Mouse (Mus musculus): ENCODE data around the gene Proca1. TPM values are rescaled to one million over a fixed set of nuclear protein-coding genes. Genes with fewer than 3 reads are reported as not detected.

The Proca1 gene
- polyA plus RNA-seq (2015; fragmentation: Nextera tagmentation; extraction: Ambion mirVana) = 2.5 and 3.3 TPM in 2 replicates

DNA sequence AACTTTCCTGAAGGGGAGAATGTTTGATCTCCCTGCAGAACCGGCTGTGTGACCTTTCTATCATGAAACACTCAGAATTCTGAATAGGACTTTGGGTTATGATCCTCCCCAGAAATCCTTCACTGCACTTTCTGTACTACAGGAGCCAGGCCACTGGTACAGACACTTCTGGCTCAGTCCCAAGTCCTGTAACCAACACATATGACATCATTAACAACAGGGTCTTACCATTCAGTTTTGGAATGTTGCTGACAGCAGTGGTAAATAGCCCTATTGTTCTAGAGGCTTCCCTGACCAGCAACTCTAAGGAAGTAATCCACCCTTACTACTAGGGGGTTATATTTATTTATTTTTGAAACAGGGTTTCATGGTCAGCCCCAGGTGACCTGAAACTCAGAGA is at the start of gene Proca1:
Gene Proca1, plus strand, starts transcription at position 280 of the 400 bp plus-strand sequence.
- H3K9ac ChIP-seq = no peak within 1 kb of the TSS
- H3K27me3 ChIP-seq = no peaks in the 10 kb centered on the region
- peaks cover 32% of the 10 kb centered on the region for H3K36me3 ChIP-seq
- no peaks in the 10 kb centered on the region for H3K9me3 ChIP-seq
- no peak within 1 kb of the TSS for H3K4me3 ChIP-seq
- H3K27ac ChIP-seq = no peak within 1 kb of the TSS
- peak within 1 kb of the TSS; percentile 48 for H3K4me2 ChIP-seq
- WGBS = 91% methylated on average over 1 of the region's 1 CpGs
- ATAC-seq (ENCODE audit: low FRiP score) = no peak
- H3K4me1 ChIP-seq (replicated peaks) = peaks cover 28% of the 10 kb centered on the region

DNA sequence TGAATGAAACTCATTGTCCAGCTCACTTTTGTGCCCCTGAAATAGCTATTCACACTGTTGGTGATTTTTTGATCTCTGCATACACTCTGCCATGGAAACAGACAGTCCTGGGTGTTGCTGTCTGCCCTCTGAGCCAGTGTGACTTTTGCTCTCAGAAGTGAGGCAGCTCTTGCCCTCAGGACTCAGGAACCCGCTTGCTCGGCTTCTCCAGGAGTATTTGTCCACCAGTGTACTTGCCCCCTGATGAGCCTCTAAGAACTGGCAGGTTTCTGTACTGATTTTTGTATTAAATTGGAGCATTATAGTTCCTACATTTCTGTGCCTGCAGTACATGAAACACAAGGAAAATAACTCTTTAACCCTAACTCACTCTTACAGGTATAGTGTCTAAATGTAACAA is 49.7 kb upstream of the Proca1 start:
- no peaks in the 10 kb centered on the region for H3K9me3 ChIP-seq
- H3K27ac ChIP-seq = peak overlapping the region; percentile 52; the same call in 1 of the 2 replicates
- no peak for ATAC-seq (ENCODE audit: low FRiP score)
- no peak overlapping the region for H3K4me3 ChIP-seq
- H3K36me3 ChIP-seq = peaks cover 52% of the 10 kb centered on the region
- no peaks in the 10 kb centered on the region for H3K27me3 ChIP-seq
- H3K9ac ChIP-seq = no peak overlapping the region
- H3K4me1 ChIP-seq (replicated peaks) = 0 out of 2 replicates have a peak, but pooled peaks cover 8% of the 10 kb centered on the region
- WGBS = 74% methylated on average over 2 of the region's 2 CpGs
- H3K4me2 ChIP-seq = no peak overlapping the region

DNA sequence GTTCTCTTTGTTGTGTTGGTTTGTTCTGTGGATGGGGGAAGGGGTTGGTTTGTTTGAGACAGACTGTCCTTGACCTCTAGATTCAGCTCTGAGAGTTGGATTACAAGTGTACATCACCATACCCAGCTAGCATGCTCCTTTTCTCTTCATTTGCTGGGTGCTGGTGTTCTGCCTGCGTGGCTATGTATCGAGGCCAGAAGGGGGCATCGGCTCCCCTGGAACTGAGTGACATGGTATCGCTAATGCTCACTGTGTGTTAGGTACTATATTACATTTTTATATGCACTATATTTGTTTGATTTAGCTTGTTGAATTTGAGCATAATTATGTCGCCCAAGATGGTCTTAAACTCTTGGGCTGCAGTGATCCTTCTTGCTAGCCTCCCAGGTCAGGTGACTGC is 47.0 kb upstream of the Proca1 start:
- Histone ChIP-seq H3K4me1 (replicated peaks) (0 out of 2 replicates have a peak, but pooled peaks cover 5% of the 10 kb centered on the region), H3K27ac (no peak overlapping the region), H3K4me3 (no peak overlapping the region), H3K9me3 (no peaks in the 10 kb centered on the region), H3K4me2 (no peak overlapping the region), H3K27me3 (no peaks in the 10 kb centered on the region), H3K36me3 (peaks cover 73% of the 10 kb centered on the region), H3K9ac (no peak overlapping the region)
- 89% methylated on average over 5 of the region's 5 CpGs for WGBS
- ATAC-seq (ENCODE audit: low FRiP score) = no peak

DNA sequence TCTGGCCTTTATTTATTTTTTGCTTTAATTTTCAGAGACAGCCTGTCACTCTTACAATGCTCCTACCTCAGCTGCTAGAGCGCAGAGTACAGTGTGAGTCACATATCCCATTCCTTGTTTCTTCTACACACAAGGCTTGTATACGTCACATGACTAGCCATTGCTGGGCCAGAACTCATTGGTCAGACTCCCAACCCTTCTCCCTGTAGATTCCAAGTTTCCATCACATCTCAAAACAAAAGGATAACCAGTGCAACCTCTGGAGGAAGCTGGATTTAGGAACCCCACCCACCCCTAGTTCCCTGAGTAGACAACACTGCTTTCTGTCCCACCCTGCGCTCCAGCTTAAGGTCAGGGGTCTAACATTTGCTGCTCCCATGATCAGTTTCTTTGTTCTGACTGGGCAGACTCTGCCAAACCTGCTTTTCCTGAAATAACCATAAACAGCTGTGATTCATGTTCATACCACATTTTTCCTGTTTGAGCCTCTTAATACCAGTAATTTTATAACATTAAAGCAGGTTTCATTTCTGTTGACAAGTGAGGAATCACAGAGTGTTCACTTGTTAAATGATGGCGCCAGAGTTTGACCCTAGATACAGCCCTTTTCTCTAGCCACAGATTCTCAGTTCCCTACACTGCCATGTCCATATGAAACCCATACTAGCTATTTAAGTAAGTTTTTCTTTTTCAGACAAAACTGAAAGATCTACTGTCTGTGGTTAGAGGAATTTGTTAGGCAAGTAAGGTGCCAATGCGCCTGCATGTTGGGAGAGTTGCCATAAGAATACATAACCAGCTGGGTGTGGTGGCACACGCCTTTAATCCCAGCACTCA is 46.3 kb upstream of the Proca1 start:
- Histone ChIP-seq H3K4me2 (no peak overlapping the region), H3K4me1 (replicated peaks) (peaks cover 7% of the 10 kb centered on the region), H3K36me3 (peaks cover 76% of the 10 kb centered on the region), H3K9ac (no peak overlapping the region), H3K27me3 (no peaks in the 10 kb centered on the region), H3K27ac (no peak overlapping the region), H3K4me3 (no peak overlapping the region), H3K9me3 (no peaks in the 10 kb centered on the region)
- WGBS = 95% methylated on average over 6 of the region's 6 CpGs
- ATAC-seq (ENCODE audit: low FRiP score) = no peak

DNA sequence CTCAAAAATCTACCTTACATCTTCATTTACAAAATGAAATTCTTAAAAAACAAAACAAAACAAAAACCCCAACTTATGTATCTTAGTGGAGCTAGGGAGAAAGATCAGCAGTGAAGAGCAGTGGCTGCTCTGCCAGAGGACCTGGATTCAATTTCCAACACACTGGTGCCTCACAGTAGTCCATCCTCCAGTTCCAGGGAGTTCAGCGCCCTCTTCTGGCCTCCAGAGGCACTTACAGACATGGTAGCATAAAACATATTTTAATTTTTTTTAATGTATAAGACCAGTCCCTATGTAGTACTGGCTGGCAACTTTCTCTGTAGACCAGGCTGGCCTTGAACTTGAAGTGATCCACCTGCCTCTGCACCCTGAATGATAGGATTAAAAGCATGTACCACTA is 42.0 kb upstream of the Proca1 start:
- Histone ChIP-seq H3K27ac (no peak overlapping the region), H3K9ac (no peak overlapping the region), H3K27me3 (no peaks in the 10 kb centered on the region), H3K36me3 (peaks cover 68% of the 10 kb centered on the region), H3K4me3 (no peak overlapping the region), H3K4me2 (no peak overlapping the region), H3K9me3 (no peaks in the 10 kb centered on the region), H3K4me1 (replicated peaks) (peaks cover 32% of the 10 kb centered on the region)
- no peak for ATAC-seq (ENCODE audit: low FRiP score)
- WGBS = 36% methylated on average over 1 of the region's 1 CpGs

DNA sequence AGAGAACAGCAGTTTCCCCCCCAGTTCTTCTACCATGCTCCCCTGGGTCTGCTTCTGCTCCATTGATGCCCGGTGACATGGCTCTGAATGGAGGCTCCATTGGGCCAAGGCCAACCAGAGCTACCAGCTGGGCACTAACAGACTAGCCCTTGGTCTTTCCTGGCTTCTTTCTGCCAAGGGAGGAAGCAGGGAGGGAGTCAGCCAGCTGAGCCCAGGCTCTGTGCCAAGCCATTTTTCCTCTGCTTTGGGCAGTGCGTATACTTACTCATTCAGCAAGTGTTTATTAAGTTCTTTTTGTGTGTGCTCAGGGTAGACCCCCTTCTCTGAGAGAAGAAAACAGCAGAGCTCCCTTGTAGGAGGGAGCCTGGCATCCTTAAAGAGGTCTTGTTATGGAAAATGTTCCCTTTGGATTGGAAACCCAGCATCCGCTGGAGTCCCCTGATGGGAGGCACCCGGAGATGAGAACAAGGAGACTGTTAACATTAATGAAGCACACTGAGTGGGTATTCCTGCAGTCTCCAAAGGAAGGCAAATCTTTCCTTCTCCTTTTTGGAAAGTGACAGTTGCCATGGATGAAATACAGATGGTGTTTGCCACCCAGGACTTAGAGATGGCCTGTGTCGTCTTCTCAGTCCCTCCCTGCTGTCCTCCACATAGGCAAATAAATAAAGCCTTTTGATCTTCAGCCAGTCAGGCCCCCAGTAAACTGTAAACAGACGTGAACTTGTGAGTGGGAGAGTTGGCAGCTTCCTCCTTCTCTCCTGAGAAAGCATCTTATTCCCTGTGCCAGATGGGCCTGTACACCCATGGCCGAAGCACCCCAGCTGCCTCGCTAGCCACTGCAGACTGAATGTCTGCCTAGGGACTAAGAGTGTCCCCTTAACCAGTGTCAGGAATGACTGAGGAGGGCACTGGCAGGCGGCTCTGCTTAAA is 40.6 kb upstream of the Proca1 start:
- Histone ChIP-seq H3K4me3 (no peak overlapping the region), H3K9ac (peak overlapping the region; percentile 55), H3K4me2 (no peak overlapping the region), H3K36me3 (peaks cover 67% of the 10 kb centered on the region), H3K27ac (peak overlapping the region; percentile 89), H3K9me3 (no peaks in the 10 kb centered on the region), H3K4me1 (replicated peaks) (peaks cover 39% of the 10 kb centered on the region), H3K27me3 (no peaks in the 10 kb centered on the region)
- peak; percentile 83 for ATAC-seq (ENCODE audit: low FRiP score)
- 44% methylated on average over 9 of the region's 9 CpGs for WGBS

DNA sequence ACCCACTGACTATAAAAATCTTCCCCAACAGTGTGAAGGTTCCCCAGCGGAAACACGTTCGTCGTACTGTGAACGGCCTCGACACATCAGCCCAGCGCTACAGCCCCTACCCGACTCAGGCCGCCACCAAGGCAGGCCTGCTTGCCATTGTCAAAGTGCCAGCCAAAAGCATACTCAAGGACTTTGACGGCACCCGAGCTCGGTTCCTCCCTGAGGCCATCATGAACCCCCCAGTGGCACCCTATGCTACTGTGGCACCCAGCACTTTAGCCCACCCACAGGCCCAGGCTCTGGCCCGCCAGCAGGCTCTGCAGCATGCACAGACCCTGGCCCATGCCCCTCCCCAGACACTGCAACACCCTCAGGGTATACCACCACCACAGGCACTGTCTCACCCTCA is 39.4 kb upstream of the Proca1 start:
- peaks cover 75% of the 10 kb centered on the region for H3K36me3 ChIP-seq
- ATAC-seq (ENCODE audit: low FRiP score) = peak; percentile 18; the same call in 1 of the 2 replicates

DNA sequence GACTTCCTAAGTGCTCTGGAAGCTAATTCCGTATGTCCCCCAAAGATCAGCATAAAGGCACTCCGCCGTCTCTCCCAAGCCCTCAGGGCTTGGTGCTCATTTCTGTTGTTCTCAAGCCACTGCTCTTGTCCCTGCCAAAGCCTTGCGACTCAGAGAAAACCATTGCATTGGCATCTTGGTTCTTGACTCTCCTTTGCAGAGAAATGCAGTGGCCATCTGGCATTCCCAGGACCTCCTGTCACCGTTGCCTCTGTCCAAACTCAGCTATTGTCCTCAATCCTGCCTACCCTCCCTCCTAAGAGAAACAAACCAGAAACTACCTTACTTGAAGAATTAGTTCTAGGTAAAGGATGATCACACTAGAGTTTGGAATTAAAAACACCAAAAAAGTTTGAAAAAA is 37.5 kb upstream of the Proca1 start:
- WGBS = 77% methylated on average over 5 of the region's 5 CpGs
- H3K9me3 ChIP-seq = no peaks in the 10 kb centered on the region
- H3K9ac ChIP-seq = no peak overlapping the region
- H3K4me1 ChIP-seq (replicated peaks) = peaks cover 57% of the 10 kb centered on the region
- no peak overlapping the region for H3K27ac ChIP-seq
- no peaks in the 10 kb centered on the region for H3K27me3 ChIP-seq
- ATAC-seq (ENCODE audit: low FRiP score) = no peak
- peaks cover 77% of the 10 kb centered on the region for H3K36me3 ChIP-seq
- H3K4me3 ChIP-seq = no peak overlapping the region
- no peak overlapping the region for H3K4me2 ChIP-seq

More for the DNA sequence above, 39.4 kb upstream of the Proca1 start:
- H3K27me3 ChIP-seq = no peaks in the 10 kb centered on the region
- H3K27ac ChIP-seq = peak overlapping the region; percentile 89
- WGBS = 75% methylated on average over 13 of the region's 13 CpGs
- H3K9me3 ChIP-seq = no peaks in the 10 kb centered on the region
- no peak overlapping the region for H3K4me3 ChIP-seq
- peak overlapping the region; percentile 35; the same call in 1 of the 2 replicates for H3K9ac ChIP-seq
- H3K4me1 ChIP-seq (replicated peaks) = peaks cover 50% of the 10 kb centered on the region
- H3K4me2 ChIP-seq = no peak overlapping the region

DNA sequence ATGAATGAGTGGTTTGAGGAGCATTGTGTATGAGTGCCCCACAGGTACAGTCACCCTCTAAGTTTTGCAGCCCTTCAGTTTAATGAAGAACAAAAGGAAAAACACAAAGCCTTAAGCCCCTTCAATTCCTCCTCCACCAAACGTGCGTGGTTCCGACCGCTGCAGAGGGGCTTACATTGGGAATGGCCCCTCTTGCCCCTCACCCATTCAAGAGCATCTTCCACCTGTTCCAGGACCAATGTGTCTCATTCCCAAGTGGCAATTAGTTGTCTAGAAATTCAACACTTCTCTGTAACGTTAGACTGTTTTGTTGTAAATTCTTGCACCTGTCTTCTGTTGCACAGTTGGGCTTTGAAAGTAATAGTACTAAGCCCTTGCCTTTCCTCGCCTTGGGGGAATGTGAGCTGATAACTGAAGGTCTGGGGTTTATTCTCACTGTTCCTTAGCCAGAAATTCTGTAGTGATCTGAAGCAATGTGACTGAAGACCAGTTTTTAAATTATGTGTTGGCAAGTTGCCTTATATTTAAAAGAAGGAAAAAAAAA is 37.0 kb upstream of the Proca1 start:
- WGBS = 78% methylated on average over 6 of the region's 6 CpGs
- Histone ChIP-seq H3K9ac (no peak overlapping the region), H3K4me1 (replicated peaks) (peaks cover 58% of the 10 kb centered on the region), H3K27ac (no peak overlapping the region), H3K4me3 (no peak overlapping the region), H3K27me3 (no peaks in the 10 kb centered on the region), H3K9me3 (no peaks in the 10 kb centered on the region), H3K4me2 (no peak overlapping the region), H3K36me3 (peaks cover 77% of the 10 kb centered on the region)
- no peak for ATAC-seq (ENCODE audit: low FRiP score)

DNA sequence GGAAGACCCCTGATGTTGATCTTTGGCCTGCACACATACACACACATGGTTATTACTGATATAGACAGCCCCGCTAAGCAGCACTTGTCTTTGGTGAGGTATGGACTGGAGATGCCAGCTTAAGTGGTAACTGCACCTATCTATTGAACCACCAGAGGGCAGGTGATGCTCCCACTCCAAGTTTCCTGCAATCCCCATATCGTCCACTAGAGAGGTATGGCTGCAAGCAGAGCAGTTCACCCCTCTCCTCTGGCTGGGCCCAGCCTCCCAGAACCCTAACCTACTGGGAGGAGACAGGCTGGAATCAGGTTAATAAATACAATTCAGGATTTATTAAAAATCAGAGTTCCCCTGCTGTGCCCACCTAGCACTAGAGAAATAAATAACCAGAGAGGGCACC is 34.1 kb upstream of the Proca1 start:
- H3K27ac ChIP-seq = 0 out of 2 replicates have a peak overlapping the region, but pooled peaks have one; percentile 15
- H3K9ac ChIP-seq = no peak overlapping the region
- no peaks in the 10 kb centered on the region for H3K27me3 ChIP-seq
- H3K4me2 ChIP-seq = no peak overlapping the region
- H3K9me3 ChIP-seq = no peaks in the 10 kb centered on the region
- 28% methylated on average over 2 of the region's 2 CpGs for WGBS
- H3K36me3 ChIP-seq = peaks cover 77% of the 10 kb centered on the region
- 0 out of 2 replicates have a peak, but pooled peaks have one; percentile 22 for ATAC-seq (ENCODE audit: low FRiP score)
- H3K4me1 ChIP-seq (replicated peaks) = peaks cover 62% of the 10 kb centered on the region
- H3K4me3 ChIP-seq = no peak overlapping the region

DNA sequence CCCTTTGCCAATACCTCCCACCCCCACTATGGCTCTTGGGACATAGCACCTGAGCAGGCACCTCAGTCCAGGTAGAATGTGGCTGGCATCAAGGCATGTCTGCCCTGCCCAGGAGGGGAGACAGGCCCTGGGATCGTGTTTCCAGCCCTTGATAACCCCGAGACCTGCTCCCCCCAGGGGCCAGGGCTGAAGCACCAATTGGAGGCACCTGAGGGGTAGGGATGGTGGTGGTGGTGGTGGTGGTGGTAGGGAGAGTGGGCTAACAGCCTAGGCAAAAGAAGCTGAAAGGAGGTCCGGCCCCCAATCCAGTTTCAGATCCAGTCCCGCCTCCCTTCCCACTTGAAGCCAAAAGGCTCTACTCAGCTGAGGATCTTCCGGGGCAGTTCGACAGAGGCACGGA is 33.6 kb upstream of the Proca1 start:
- Histone ChIP-seq H3K4me1 (replicated peaks) (peaks cover 57% of the 10 kb centered on the region), H3K9ac (no peak overlapping the region), H3K4me3 (no peak overlapping the region), H3K9me3 (no peaks in the 10 kb centered on the region), H3K27ac (0 out of 2 replicates have a peak overlapping the region, but pooled peaks have one; percentile 15), H3K36me3 (peaks cover 72% of the 10 kb centered on the region), H3K27me3 (no peaks in the 10 kb centered on the region), H3K4me2 (no peak overlapping the region)
- whole genome bisulfite sequencing = 85% methylated on average over 7 of the region's 7 CpGs
- no peak for ATAC-seq (ENCODE audit: low FRiP score)

DNA sequence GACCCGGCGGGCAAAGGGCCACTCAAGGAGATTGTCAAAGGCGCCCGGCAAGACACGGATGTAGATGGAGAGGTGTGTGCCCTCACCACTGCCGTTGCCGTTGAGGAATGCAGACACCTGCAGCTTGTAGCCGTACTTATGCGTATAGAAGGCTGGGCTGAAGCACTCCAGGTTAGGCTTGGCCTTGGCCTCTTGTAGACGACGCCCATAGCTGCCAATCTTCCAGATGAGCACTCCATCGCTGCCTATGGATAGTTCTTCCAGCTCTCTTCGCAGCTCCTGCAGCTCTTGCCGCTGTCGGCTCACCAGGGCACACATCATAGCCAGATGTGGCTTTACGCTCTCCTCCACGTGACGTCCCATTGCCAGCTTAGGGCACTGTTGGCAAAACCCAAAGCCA is 33.0 kb upstream of the Proca1 start:
- Histone ChIP-seq H3K36me3 (peaks cover 66% of the 10 kb centered on the region), H3K27me3 (no peaks in the 10 kb centered on the region), H3K27ac (0 out of 2 replicates have a peak overlapping the region, but pooled peaks have one; percentile 20), H3K9ac (no peak overlapping the region), H3K4me3 (no peak overlapping the region), H3K4me1 (replicated peaks) (peaks cover 53% of the 10 kb centered on the region), H3K9me3 (no peaks in the 10 kb centered on the region), H3K4me2 (no peak overlapping the region)
- ATAC-seq (ENCODE audit: low FRiP score) = no peak
- 90% methylated on average over 18 of the region's 18 CpGs for whole genome bisulfite sequencing

All from hindbrain, embryonic 13.5 days (tissue).